Mouse (Mus musculus) heart, postnatal 10 days (tissue): ENCODE data around the gene Rbbp6. TPM values are rescaled to one million over a fixed set of nuclear protein-coding genes. Genes with fewer than 3 reads are reported as not detected.

ENCODE experiments used
- DNase-seq, 2 experiments: peaks; one replicate each; pipeline ENCODE4 v3.0.0; 2021
- intact Hi-C: fragments of 180-260 bp; cut with DNase I; formaldehyde crosslinking; loops from one replicate; pipeline ENCODE4 v1.15.1; 2025
- total RNA-seq, 2 experiments: library from RNA; stranded (reverse); gene quantifications; 2 replicates each; pipeline ENCODE4 v1.2.3; 2021

The Rbbp6 gene
- total RNA-seq, 2 experiments from 2014 or later = 45.6 to 51.7 TPM

DNA sequence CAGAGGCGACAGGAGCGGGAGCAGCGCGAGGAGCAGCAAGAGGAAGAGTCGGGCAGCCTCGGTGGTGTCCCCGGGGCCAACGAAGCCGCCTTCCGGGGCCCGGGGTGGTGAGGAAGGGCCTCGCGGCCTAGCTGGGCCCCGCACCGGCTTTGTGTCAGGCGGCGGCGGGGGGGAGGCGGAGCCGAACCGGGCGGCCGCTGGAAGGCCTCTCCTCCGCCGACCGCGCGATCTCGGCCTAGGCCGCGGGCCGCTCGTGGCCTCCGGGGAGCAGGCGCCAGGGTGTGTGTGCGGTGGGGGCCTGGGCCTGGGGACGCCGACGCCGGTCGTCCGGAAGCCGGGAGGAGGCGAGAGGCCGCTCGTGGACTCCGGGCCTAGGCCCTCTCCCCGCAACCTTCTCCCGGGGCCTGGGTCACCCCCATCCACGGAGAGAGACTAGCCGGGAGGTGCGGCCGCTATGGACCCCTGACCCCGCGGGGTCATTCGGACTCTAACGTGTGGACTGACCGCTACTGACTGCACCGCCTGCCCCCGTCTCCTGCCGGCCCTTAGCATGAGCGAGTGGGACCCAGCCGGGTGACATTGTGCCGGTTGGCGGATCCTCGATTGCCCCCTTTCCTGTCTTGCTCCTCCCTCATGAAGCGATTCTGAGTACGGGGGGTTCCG lies 4.8 kb downstream of the Rbbp6 start:
- DNase-seq = peak; percentile 72 to 76
- intact Hi-C loops = loop anchor here (5.0 kb wide), 1 partner anchor 157 kb away; no protein-coding TSS in a partner anchor

DNA sequence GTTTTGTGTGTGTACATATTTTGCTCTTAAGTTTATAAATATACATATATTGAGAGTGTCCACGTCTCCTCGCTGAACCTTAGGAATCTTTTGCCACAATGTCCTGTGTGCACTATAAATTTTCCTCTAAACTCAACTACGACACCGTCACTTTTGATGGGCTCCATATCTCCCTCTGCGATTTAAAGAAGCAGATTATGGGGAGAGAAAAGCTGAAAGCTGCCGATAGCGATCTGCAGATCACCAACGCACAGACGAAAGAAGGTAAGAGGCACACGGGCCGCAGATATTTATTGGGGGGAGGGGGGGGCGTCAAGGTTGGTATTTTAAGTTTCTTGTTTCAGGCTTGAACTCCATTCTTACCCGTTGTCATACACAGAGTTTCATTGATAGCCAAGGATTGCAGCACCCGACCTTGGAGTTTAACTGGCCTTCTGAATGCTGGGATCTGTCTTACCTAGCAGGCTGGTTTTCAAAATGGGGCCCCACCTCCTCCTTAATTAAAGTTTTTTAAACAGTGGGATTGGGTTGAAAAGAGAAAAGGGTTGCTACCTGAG lies 5.5 kb downstream of the Rbbp6 start:
- no peak for DNase-seq
- intact Hi-C loops = loop anchor here (5.0 kb wide), 1 partner anchor 156 kb away; no protein-coding TSS in a partner anchor

DNA sequence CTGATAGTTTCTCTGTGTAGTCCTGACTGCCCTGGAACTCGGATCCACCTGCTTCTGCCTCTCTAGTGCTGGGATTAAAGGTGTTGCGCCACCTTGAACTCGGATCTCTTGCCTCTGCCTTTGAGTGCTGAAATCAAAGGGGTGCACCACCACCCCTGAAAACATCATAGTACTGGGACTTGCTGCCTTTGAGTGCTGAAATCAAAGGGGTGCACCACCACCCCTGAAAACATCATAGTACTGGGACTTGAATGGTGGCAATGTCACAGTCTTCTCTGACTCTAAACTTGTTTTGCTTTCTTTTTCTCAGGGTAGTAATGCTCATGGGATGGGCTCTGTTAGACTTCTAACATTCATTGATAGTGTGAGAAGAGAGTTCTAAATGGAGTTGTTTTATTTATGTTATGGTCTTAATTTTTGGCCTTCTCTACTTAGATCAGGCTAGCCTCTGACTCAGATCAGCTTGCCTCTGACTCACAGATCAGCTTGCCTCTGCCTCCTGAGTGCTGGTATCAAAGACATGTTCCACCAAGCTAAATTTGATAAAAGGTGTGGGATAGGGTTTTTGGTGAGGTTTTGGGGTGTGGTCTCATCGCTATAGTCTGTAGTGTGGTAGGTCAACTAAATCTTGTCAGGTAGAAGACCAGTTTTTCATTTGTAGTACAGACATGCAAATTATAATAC lies 6.7 kb downstream of the Rbbp6 start:
- no peak for DNase-seq
- intact Hi-C loops = loop anchor here (5.0 kb wide), 1 partner anchor 155 kb away; no protein-coding TSS in a partner anchor

DNA sequence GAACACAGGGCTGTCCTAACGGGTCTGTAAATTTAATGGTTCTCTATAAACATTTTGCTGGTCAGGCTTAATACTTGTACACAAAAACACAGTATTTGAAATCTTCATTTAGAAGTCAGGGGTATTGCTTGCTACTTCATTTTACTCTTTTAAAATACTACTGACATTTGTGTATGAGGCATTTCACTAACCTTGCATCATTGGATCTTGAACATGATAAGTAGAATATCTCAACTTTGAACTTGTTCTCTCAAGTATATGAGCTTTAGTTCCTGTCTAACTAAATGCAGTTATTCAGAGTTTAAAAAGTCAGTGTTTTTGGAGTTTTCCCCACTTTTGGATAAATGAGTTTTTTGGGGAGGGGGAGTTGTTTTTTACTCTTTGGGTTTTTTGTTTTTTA lies 14.0 kb downstream of the Rbbp6 start:
- DNase-seq = no peak
- intact Hi-C loops = no loop called here

DNA sequence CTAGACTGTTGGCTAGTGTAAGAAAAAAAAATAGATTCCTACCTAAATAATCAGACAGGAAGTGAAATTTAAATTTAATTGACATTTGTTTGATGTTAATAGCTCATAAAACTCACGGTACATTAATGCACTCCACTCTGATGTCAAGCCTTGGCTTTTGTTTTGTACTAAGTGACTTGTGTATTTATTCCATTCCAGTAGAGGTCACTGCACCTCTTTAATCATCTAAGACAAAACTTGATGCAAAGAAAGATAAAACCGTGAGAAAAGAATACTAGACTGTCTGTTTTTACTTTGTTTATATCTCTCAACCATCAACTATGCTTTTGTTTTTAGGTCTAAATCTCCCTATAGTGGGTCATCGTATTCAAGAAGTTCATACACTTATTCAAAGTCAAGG lies 32.7 kb downstream of the Rbbp6 start:
- no peak for DNase-seq
- intact Hi-C loops = loop anchor here (5.0 kb wide), 1 partner anchor 169 kb away; no protein-coding TSS in a partner anchor

DNA sequence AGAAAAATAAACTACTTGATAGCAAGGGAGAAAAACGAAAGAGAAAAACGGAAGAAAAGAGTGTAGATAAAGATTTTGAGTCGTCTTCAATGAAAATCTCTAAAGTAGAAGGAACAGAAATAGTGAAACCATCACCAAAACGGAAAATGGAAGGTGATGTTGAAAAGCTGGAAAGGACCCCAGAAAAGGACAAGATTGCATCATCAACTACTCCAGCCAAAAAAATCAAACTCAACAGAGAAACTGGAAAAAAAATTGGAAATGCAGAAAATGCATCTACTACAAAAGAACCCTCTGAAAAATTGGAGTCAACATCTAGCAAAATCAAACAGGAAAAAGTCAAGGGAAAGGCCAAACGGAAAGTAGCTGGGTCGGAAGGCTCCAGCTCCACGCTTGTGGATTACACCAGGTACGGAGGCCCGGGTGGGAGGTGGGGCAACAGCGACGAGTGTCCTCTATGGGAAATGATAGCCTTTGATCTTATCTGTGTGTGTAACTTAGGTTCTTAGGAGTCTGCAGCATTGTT lies 34.4 kb downstream of the Rbbp6 start:
- DNase-seq = peak; percentile 20 to 24
- intact Hi-C loops = loop anchor here (5.0 kb wide), 1 partner anchor 167 kb away; no protein-coding TSS in a partner anchor

DNA sequence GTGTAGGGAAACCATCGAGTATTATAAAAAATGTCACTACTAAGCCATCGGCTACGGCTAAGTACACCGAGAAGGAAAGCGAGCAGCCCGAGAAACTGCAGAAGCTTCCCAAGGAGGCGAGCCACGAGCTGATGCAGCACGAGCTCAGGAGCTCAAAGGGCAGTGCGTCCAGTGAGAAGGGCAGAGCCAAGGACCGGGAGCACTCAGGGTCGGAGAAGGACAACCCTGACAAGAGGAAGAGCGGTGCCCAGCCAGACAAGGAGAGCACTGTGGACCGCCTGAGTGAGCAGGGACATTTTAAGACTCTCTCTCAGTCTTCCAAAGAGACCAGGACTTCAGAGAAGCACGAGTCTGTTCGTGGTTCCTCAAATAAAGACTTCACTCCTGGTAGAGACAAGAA lies 35.3 kb downstream of the Rbbp6 start:
- no peak for DNase-seq
- intact Hi-C loops = no loop called here

DNA sequence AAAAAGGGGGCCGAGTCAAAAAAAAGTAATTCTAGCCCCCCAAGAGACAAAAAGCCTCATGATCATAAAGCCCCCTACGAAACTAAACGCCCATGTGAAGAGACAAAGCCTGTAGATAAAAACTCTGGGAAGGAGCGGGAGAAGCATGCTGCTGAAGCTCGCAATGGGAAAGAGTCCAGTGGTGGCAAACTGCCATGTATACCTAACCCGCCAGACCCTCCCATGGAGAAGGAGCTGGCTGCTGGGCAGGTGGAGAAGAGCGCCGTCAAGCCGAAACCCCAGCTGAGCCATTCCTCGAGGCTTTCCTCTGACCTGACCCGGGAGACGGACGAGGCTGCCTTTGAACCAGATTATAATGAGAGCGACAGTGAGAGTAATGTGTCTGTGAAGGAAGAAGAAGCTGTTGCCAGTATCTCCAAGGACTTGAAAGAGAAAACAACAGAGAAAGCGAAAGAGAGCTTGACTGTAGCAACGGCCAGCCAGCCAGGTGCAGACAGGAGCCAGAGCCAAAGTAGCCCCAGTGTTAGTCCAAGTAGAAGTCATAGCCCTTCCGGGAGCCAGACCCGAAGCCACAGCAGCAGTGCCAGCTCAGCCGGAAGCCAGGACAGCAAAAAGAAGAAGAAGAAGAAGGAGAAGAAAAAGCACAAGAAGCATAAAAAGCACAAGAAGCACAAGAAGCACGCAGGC lies 36.0 kb downstream of the Rbbp6 start:
- intact Hi-C loops = no loop called here
- DNase-seq = peak; percentile 15 to 27

DNA sequence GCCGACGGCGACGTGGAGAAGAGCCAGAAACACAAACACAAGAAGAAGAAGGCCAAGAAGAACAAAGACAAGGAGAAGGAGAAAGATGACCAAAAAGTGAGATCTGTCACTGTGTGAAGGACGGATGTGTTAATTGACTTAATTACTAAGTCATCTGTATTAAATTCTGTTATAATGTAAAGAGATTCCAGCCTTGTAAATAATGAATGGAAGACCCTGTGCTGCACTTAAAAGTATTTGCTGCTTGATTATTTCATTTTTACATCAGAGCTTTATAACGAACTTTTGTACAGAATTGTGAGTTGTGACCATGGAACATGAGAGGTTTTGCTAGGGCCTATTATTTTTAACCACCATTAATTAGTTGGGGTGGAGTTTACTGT lies 36.5 kb downstream of the Rbbp6 start:
- intact Hi-C loops = no loop called here
- DNase-seq = no peak

DNA sequence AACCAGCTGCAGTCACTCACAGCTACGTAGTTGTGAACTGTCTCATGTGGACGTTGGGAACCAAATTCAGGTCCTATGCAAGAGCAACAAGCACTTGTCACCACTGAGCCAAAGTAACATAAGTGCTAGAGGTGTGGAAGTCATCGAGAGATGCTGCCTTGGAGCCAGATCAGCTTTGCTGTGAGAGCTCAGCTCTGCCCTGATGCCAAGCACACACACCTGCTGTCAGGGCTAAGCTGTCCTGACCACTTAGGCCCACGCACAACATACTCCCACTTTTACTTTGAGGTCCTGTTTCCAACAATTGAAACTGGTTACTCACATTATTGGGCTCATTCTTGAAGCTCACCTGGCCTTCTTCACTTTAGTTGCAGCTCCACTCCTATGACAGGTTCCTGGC lies 37.7 kb downstream of the Rbbp6 start:
- DNase-seq = no peak
- intact Hi-C loops = no loop called here

DNA sequence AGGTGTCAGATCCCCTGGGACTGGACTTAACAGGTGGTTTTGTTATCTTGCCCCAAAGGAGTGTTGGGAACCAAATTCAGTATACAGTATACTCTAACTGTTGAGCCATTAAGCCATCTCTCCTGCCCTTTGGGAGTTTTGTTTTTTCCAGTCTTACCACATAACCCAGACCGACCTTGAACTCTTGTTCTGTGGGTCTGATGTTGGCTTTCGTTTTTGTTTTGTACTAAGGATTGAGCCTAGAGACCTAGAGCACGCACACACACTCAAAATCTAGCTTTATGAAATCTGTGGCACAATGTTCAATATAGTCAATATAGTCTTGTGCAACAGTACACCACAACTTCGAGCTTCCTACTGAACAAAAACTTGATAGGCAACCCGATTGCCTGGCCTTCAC lies 39.0 kb downstream of the Rbbp6 start:
- intact Hi-C loops = no loop called here
- no peak for DNase-seq

DNA sequence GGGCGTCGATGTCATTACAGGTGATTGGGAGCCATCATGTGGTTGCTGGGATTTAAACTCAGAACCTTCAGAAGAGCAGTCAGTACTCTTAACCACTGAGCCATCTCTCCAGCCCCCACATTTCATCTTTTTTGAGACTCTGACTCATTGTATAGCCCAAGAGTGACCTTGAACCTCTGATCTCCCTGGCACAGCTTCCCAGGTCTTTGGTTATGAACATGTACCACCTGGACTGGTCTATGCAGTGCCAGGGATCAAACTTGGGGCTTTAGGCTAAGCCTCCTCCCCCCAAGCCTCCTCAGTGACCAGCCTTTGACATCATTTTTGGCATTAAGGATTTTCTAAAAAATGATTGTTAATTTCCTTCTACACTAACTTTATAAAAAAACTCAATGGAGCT lies 40.8 kb downstream of the Rbbp6 start:
- intact Hi-C loops = no loop called here
- no peak for DNase-seq

DNA sequence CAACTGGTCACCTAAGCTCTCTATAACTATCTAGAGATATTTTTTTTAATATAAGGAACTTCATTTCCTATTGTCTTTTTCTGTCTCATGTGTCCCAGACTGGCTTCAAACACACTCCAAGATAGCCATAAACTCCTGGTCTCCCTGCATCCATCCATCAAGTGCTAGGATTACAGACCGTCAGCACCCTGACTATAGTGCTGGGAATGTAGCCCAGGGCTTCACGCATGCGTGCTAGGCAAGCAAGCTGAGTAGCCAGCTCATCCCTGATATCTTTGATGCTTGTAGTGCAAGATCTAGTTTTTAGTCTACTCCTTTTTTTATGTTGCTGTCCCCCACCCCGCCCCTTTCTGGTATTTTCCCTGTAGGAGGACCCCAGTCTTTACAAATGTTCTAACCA lies 42.3 kb downstream of the Rbbp6 start:
- intact Hi-C loops = no loop called here
- no peak for DNase-seq

DNA sequence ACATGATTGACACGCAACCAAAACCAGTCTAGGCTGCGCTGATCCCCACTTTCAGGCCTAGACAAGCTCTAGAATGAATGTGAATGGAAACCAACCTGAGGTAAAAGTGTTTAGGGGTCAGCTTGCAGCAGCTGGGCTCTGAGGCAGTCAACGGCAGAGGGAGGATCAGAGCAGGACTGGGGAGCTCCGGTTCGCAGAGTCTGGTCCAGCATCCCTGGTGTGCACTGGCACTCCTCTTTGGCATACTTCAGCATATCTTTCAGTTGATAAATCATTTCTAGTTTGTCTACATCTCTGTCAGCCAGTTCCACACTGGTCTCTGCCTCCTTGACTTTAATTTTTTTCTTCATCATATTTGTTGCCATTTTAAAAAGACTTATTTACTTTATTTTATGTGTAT lies 48.0 kb downstream of the Rbbp6 start:
- DNase-seq = no peak
- intact Hi-C loops = no loop called here

DNA sequence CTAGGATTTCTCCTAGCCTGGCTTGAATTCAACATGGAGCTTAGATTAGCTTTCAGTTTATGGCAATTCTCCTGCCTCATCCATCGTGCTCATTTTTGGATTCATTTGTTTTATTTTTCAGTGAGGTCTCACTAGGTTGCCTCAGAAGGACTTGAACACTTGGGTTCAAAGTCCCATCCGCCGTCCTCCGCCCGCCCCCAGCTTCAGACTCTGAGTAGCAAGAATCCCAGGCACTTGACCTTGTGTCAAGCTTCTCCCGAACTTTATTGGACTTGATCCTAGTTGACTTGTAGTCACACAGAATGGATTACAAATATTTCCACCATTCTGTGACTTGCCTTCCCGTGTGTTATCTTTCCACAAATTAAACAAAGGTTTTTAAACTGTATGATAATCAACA lies 49.2 kb downstream of the Rbbp6 start:
- intact Hi-C loops = no loop called here

DNA sequence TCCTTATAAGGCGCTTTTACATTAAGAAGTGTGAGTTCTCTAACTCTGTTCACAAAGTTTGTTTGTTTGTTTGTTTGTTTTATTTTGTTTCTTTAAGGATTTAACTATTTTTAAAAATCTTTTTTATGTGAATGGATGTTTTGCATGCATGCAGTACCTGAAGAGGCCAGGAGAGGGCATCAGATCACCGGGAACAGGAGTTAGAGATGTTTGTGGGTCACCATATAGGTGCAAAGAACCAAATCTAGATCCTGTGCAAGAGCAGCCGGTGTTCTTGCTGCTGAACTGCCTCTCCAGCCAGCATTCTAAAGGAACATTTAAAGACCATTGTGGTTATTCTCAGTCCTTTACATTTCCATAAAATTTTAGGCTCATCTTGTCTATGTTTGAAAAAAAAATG lies 52.1 kb downstream of the Rbbp6 start:
- intact Hi-C loops = loop anchor here (2.0 kb wide), 1 partner anchor 447 kb away; no protein-coding TSS in a partner anchor
- peak in 1 of 2 experiments; percentile 56 for DNase-seq

More for the DNA sequence above, 49.2 kb downstream of the Rbbp6 start:
- DNase-seq = no peak

DNA sequence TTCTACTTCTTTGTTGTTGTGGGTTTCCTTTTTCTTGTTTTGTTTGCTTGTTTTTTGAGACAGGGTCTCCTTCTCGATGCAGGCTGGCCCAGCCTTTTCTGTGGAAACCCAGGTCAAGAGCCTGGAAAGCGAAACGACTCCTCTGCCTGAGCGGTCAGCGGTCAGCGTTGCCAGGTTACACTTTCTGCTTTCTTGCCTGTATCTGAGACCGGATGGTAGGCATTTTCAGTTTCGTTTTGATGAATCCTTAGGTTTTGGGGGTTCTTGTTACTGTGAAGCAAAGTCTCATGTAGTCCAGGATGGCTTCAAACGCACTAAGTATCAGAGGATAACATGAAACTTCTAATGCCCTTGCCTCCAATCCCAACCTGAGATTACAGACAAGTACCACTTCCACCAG lies 59.6 kb downstream of the Rbbp6 start:
- intact Hi-C loops = no loop called here
- no peak for DNase-seq

DNA sequence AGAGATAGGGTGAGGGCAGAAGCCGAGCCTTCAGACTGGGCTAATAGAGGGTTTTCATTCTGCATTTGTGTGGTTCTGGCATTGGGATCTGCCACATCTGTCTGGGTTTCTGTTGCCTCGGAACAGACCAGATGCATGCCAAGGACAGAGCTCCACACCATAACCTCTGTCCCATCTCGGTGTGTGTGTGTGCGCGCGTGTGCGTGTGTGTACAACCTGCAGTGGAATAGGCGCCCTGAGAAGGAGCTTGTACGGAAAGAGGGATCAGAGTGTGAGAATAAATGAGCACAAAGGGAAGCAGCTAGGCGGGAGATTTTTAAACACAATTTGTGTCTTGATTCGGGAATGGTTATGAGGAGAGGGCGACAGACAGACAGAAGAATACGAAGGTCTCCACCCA lies 64.8 kb downstream of the Rbbp6 start:
- no peak for DNase-seq
- intact Hi-C loops = no loop called here

DNA sequence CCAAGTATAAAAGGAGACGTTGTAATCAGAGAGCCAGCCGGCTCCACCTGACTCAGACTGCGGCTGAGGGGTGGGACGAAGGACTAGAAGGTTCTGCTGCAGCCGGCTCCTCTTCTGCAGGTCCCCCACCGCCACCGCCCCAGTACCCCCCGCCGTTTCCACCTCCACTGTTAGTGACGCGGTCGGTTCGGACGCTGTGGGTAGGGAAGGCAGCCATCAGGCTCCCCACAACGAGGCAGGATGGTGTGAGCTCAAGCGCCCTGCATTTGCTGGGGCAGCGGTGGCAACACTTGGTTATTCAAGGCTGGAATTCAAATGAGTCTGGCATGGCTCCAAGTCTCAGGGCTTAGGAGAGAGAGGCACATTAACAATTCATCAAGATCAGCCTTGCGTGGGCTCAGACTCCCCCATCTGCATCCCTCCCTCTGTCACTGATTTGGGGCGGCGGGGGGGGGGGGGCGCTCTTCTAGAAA lies 65.3 kb downstream of the Rbbp6 start:
- DNase-seq = peak; percentile 46 to 64
- intact Hi-C loops = no loop called here

DNA sequence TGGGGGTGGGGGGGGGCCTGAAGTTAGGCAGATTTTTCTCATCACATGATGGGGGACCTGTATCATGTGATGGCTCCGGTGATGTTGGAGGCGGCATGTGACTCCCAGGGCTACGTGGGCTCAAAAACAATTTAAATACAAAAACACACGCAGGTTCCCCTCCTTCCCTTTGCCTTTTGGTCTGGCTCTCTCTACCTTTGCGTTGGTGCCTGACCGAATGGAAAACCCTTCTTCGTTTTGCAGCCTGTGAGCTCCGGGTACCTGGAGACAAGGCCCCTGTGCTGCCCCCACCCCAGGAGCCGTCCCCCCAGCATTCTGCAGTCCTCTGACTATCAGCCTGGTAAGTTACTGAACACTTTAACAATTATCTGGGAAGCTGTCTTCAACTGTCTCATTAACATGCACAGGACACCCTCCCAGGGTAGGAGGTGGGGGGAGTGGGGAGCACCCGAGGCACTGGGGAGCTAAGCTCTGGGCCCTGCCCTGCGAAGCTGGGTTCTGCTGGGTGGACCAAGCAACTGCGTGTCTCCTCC lies 65.8 kb downstream of the Rbbp6 start:
- intact Hi-C loops = no loop called here
- DNase-seq = no peak

DNA sequence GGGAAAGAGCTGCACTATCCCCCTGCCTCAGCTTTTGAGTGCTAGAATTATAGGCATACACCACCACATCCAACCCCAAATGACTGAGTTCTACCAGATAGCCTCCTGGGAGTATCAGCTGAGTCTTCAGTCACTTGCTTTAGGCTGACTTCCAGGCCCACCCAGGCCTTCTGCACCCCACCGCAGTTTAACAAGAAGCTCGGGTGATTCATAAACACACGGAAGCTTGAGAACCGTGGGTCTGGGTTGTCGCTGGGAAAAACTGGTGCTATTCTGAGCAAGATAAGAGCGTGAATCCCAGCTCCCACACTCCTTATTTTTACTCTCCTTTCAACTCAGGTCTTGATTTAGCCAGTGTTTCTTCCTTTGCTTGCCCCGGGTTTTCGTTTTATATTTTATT lies 69.8 kb downstream of the Rbbp6 start:
- no peak for DNase-seq
- intact Hi-C loops = no loop called here
